Mouse (Mus musculus) right cerebral cortex, postnatal 4 days (tissue): ENCODE data around the gene Slc36a3.

ENCODE experiments used
- DNase-seq: peaks from one replicate; pipeline ENCODE4 v3.0.0-alpha.2; 2022

Slc36a3 gene

GRCm38 (mm10) chr11:55151608-55152007 is at the start of gene Slc36a3:
Gene Slc36a3, minus strand, starts transcription at chr11:55151708.
- DNase-seq: no peak

- DNase-seq: no peak
Observed at GRCm38 (mm10) chr11:55197740-55198510, 46.4 kb upstream of the Slc36a3 start.

GRCm38 (mm10) chr11:55197086-55197485 is 45.6 kb upstream of the Slc36a3 start:
- no peak for DNase-seq

- no peak for DNase-seq
Observed at GRCm38 (mm10) chr11:55190216-55190615, 38.7 kb upstream of the Slc36a3 start.

- DNase-seq: no peak
Observed at GRCm38 (mm10) chr11:55187777-55188176, 36.3 kb upstream of the Slc36a3 start.

- DNase-seq: no peak
Observed at GRCm38 (mm10) chr11:55187292-55187691, 35.8 kb upstream of the Slc36a3 start.

GRCm38 (mm10) chr11:55184733-55185291 is 33.3 kb upstream of the Slc36a3 start, which contains the start of gene Slc36a2:
Gene Slc36a2, minus strand, starts transcription at chr11:55185077.
- DNase-seq: no peak

- DNase-seq: no peak
Observed at GRCm38 (mm10) chr11:55184246-55184645, 32.7 kb upstream of the Slc36a3 start.

GRCm38 (mm10) chr11:55183124-55183523 is 31.6 kb upstream of the Slc36a3 start:
- DNase-seq: no peak

- DNase-seq: no peak
Observed at GRCm38 (mm10) chr11:55179856-55180255, 28.3 kb upstream of the Slc36a3 start.

GRCm38 (mm10) chr11:55178830-55179229 is 27.3 kb upstream of the Slc36a3 start:
- no peak for DNase-seq

GRCm38 (mm10) chr11:55170501-55170900 is 19.0 kb upstream of the Slc36a3 start:
- no peak for DNase-seq

GRCm38 (mm10) chr11:55168914-55169313 is 17.4 kb upstream of the Slc36a3 start:
- DNase-seq: no peak

- DNase-seq: no peak
Observed at GRCm38 (mm10) chr11:55168504-55168903, 17.0 kb upstream of the Slc36a3 start.

- DNase-seq: no peak
Observed at GRCm38 (mm10) chr11:55165748-55166147, 14.2 kb upstream of the Slc36a3 start.

GRCm38 (mm10) chr11:55164723-55165122 is 13.2 kb upstream of the Slc36a3 start:
- peak; percentile 7 for DNase-seq

GRCm38 (mm10) chr11:55162670-55163069 is 11.2 kb upstream of the Slc36a3 start:
- peak; percentile 27 for DNase-seq

GRCm38 (mm10) chr11:55158785-55159359 is 7.4 kb upstream of the Slc36a3 start:
- DNase-seq: peak; percentile 83

- no peak for DNase-seq
Observed at GRCm38 (mm10) chr11:55155070-55155421, 3.5 kb upstream of the Slc36a3 start.

GRCm38 (mm10) chr11:55154398-55155069 is 3.0 kb upstream of the Slc36a3 start:
- no peak for DNase-seq

GRCm38 (mm10) chr11:55148461-55148860 is 3.0 kb downstream of the Slc36a3 start:
- DNase-seq: no peak

- no peak for DNase-seq
Observed at GRCm38 (mm10) chr11:55147423-55147822, 4.1 kb downstream of the Slc36a3 start.

- no peak for DNase-seq
Observed at GRCm38 (mm10) chr11:55146855-55147254, 4.7 kb downstream of the Slc36a3 start.

GRCm38 (mm10) chr11:55144011-55144410 is 7.5 kb downstream of the Slc36a3 start:
- DNase-seq: no peak
